Mouse (Mus musculus) MEL (cell line): Measurements from ENCODE around the gene Vps8. TPM values are rescaled to one million over a fixed set of nuclear protein-coding genes. Genes with fewer than 3 reads are reported as not detected.
A peak's percentile ranks its signal among the peaks of the same experiment; 100 is the strongest.

Source experiments
- DNase-seq: peaks from one replicate; pipeline ENCODE4 v3.0.0; 2011; ENCODE audit warnings: low read depth, low spot score
- H3K27ac ChIP-seq: 2 replicates; pipeline ENCODE4 v1.5.1; 2012; ENCODE audit warnings: low read depth, mild to moderate bottlenecking, control low read depth, low read length, moderate library complexity; ENCODE audit not compliant: control insufficient read depth
- H3K27me3 ChIP-seq, 2 experiments: fragments of 150-350 bp in 1 of 2; sonication (generic) in 1 of 2; 2 replicates each; pipeline ENCODE4 v1.6.1; 2012; ENCODE audit warnings: low read length in 2 of 2, mild to moderate bottlenecking in 2 of 2, improper control_type of control experiment in 1 of 2, moderate library complexity in 1 of 2; ENCODE audit not compliant: insufficient read depth in 2 of 2, control insufficient read depth in 1 of 2
- H3K36me3 ChIP-seq, 2 experiments: 2 replicates each; pipeline ENCODE4 v1.6.1; 2012 to 2014; ENCODE audit warnings: low read length in 2 of 2, improper control_type of control experiment in 1 of 2, inconsistent platforms in 1 of 2, mild to moderate bottlenecking in 1 of 2; ENCODE audit not compliant: insufficient read depth in 2 of 2, control insufficient read depth in 1 of 2
- H3K4me1 ChIP-seq, 2 experiments: fragments of 150-350 bp in 1 of 2; sonication (generic) in 1 of 2; 2 replicates each; pipeline ENCODE4 v1.6.1; 2012; ENCODE audit warnings: low read length in 2 of 2, improper control_type of control experiment in 1 of 2, mild to moderate bottlenecking in 1 of 2; ENCODE audit not compliant: insufficient read depth in 2 of 2, control insufficient read depth in 1 of 2
- H3K4me3 ChIP-seq, 2 experiments: fragments of 150-350 bp in 1 of 2; sonication (generic) in 1 of 2; 2 replicates each; pipeline ENCODE4 v1.5.1; 2012; ENCODE audit warnings: low read depth in 2 of 2, low read length in 2 of 2, mild to moderate bottlenecking in 2 of 2, moderate library complexity in 2 of 2, control low read depth in 1 of 2, improper control_type of control experiment in 1 of 2; ENCODE audit not compliant: control insufficient read depth in 1 of 2, insufficient read depth in 1 of 2
- H3K79me2 ChIP-seq: 2 replicates; pipeline ENCODE4 v1.6.1; 2012; ENCODE audit warnings: mild to moderate bottlenecking, low read length, moderate library complexity; ENCODE audit not compliant: control insufficient read depth, poor library complexity, insufficient read depth
- H3K9ac ChIP-seq: 2 replicates; pipeline ENCODE4 v1.6.1; 2012; ENCODE audit warnings: low read depth, mild to moderate bottlenecking, control low read depth, low read length, moderate library complexity; ENCODE audit not compliant: control insufficient read depth, poor library complexity, severe bottlenecking
- H3K9me3 ChIP-seq: fragments of 150-350 bp; sonication (generic); replicated peaks from 2 replicates; pipeline ENCODE4 v1.6.1; 2012; ENCODE audit warnings: mild to moderate bottlenecking, low read length, improper control_type of control experiment, moderate library complexity; ENCODE audit not compliant: insufficient read depth
- BHLHE40 ChIP-seq: IDR thresholded peaks from 2 replicates; pipeline ENCODE4 v1.6.1; 2012; ENCODE audit warnings: low read depth, mild to moderate bottlenecking, inconsistent platforms, low read length, improper control_type of control experiment, borderline replicate concordance
- CHD1 ChIP-seq: IDR thresholded peaks from 2 replicates; pipeline ENCODE4 v1.6.1; 2012; ENCODE audit warnings: low read depth, mild to moderate bottlenecking, inconsistent platforms, low read length, improper control_type of control experiment
- CHD2 ChIP-seq: IDR thresholded peaks from 2 replicates; pipeline ENCODE4 v1.6.1; 2011; ENCODE audit warnings: low read length, improper control_type of control experiment
- CTCF ChIP-seq, 3 experiments: IDR thresholded peaks in 2 of 3; conservative IDR thresholded peaks in 1 of 3; 2 replicates each; pipeline ENCODE4 v1.5.1; 2011 to 2012; ENCODE audit warnings: low read length in 3 of 3, low read depth in 2 of 3, mild to moderate bottlenecking in 2 of 3, improper control_type of control experiment in 1 of 3, inconsistent platforms in 1 of 3, mixed read lengths in 1 of 3, moderate library complexity in 1 of 3; ENCODE audit not compliant: control insufficient read depth in 1 of 3, insufficient read depth in 1 of 3, poor library complexity in 1 of 3, severe bottlenecking in 1 of 3
- ELF1 ChIP-seq: IDR thresholded peaks from 2 replicates; pipeline ENCODE4 v1.6.1; 2014; ENCODE audit warnings: low read depth, mild to moderate bottlenecking, inconsistent platforms, low read length, improper control_type of control experiment, moderate library complexity
- EP300 ChIP-seq, 2 experiments: IDR thresholded peaks; 2 replicates each; pipeline ENCODE4 v1.6.1; 2011; ENCODE audit warnings: improper control_type of control experiment in 2 of 2, low read length in 2 of 2, low read depth in 1 of 2, mild to moderate bottlenecking in 1 of 2
- ETS1 ChIP-seq: IDR thresholded peaks from 2 replicates; pipeline ENCODE4 v1.6.1; 2012; ENCODE audit warnings: low read depth, mild to moderate bottlenecking, inconsistent platforms, low read length, improper control_type of control experiment, moderate library complexity
- GABPA ChIP-seq: IDR thresholded peaks from 2 replicates; pipeline ENCODE4 v1.6.1; 2012; ENCODE audit warnings: low read depth, mild to moderate bottlenecking, inconsistent platforms, low read length, improper control_type of control experiment, moderate library complexity
- HCFC1 ChIP-seq: IDR thresholded peaks from 2 replicates; pipeline ENCODE4 v1.6.1; 2012; ENCODE audit warnings: low read depth, mild to moderate bottlenecking, inconsistent platforms, low read length, improper control_type of control experiment, moderate library complexity
- KAT2A ChIP-seq: conservative IDR thresholded peaks from 2 replicates; pipeline ENCODE4 v1.6.1; 2012; ENCODE audit warnings: low read depth, low read length, improper control_type of control experiment, inconsistent platforms
- MAFK ChIP-seq: IDR thresholded peaks from 2 replicates; pipeline ENCODE4 v1.6.1; 2011; ENCODE audit warnings: low read depth, mild to moderate bottlenecking, low read length, improper control_type of control experiment, borderline replicate concordance
- MAZ ChIP-seq: IDR thresholded peaks from 2 replicates; pipeline ENCODE4 v1.6.1; 2012; ENCODE audit warnings: low read depth, mild to moderate bottlenecking, inconsistent platforms, low read length, improper control_type of control experiment
- MYB ChIP-seq: IDR thresholded peaks from 2 replicates; pipeline ENCODE4 v1.6.1; 2011; ENCODE audit warnings: mild to moderate bottlenecking, low read depth, low read length, improper control_type of control experiment
- MYC ChIP-seq: IDR thresholded peaks from 2 replicates; pipeline ENCODE4 v1.6.1; 2011; ENCODE audit warnings: low read depth, mild to moderate bottlenecking, low read length, improper control_type of control experiment, moderate library complexity
- NELFE ChIP-seq: IDR thresholded peaks from 2 replicates; pipeline ENCODE4 v1.6.1; 2011; ENCODE audit warnings: low read depth, low read length, improper control_type of control experiment
- POLR2A ChIP-seq, 2 experiments: IDR thresholded peaks; 2 replicates each; pipeline ENCODE4 v1.6.1; 2011 to 2012; ENCODE audit warnings: low read length in 2 of 2, mild to moderate bottlenecking in 2 of 2, control low read depth in 1 of 2, improper control_type of control experiment in 1 of 2, low read depth in 1 of 2, moderate library complexity in 1 of 2; ENCODE audit not compliant: control insufficient read depth in 1 of 2, insufficient read depth in 1 of 2, poor library complexity in 1 of 2
- POLR2AphosphoS2 ChIP-seq: IDR thresholded peaks from 2 replicates; pipeline ENCODE4 v1.6.1; 2011; ENCODE audit warnings: low read length, improper control_type of control experiment
- POLR2AphosphoS5 ChIP-seq: IDR thresholded peaks from 2 replicates; pipeline ENCODE4 v1.6.1; 2012; ENCODE audit warnings: low read depth, borderline replicate concordance, mild to moderate bottlenecking, inconsistent platforms, low read length, moderate library complexity, mixed read lengths
- RAD21 ChIP-seq: IDR thresholded peaks from 2 replicates; pipeline ENCODE4 v1.6.1; 2011; ENCODE audit warnings: mild to moderate bottlenecking, low read depth, low read length, improper control_type of control experiment
- SIN3A ChIP-seq: IDR thresholded peaks from 2 replicates; pipeline ENCODE4 v1.6.1; 2012; ENCODE audit warnings: low read length, improper control_type of control experiment, inconsistent platforms
- TAL1 ChIP-seq: IDR thresholded peaks from 2 replicates; pipeline ENCODE4 v1.6.1; 2012; ENCODE audit warnings: mild to moderate bottlenecking, inconsistent platforms, low read length, moderate library complexity, mixed read lengths
- TBP ChIP-seq: IDR thresholded peaks from 2 replicates; pipeline ENCODE4 v1.8.0; 2011; ENCODE audit warnings: low read depth, low read length, improper control_type of control experiment
- TCF12 ChIP-seq: IDR thresholded peaks from 2 replicates; pipeline ENCODE4 v1.6.1; 2014; ENCODE audit warnings: low read depth, mild to moderate bottlenecking, inconsistent platforms, low read length, improper control_type of control experiment, moderate library complexity
- UBTF ChIP-seq: IDR thresholded peaks from 2 replicates; pipeline ENCODE4 v1.6.1; 2012; ENCODE audit warnings: low read depth, mild to moderate bottlenecking, inconsistent platforms, low read length, improper control_type of control experiment, moderate library complexity, borderline replicate concordance; ENCODE audit not compliant: insufficient read depth
- USF1 ChIP-seq: IDR thresholded peaks from 2 replicates; pipeline ENCODE4 v1.6.1; 2014; ENCODE audit warnings: low read depth, mild to moderate bottlenecking, inconsistent platforms, low read length, improper control_type of control experiment, moderate library complexity
- USF2 ChIP-seq, 2 experiments: IDR thresholded peaks; 2 replicates each; pipeline ENCODE4 v1.6.1; 2011 to 2012; ENCODE audit warnings: improper control_type of control experiment in 2 of 2, low read length in 2 of 2, borderline replicate concordance in 1 of 2, inconsistent platforms in 1 of 2, low read depth in 1 of 2, mild to moderate bottlenecking in 1 of 2; ENCODE audit not compliant: insufficient read depth in 1 of 2
- ZMIZ1 ChIP-seq: IDR thresholded peaks from 2 replicates; pipeline ENCODE4 v1.6.1; 2012; ENCODE audit warnings: low read depth, mild to moderate bottlenecking, inconsistent platforms, low read length, improper control_type of control experiment, moderate library complexity
- polyA plus RNA-seq, 2 experiments: library from polyadenylated mRNA; stranded (reverse) in 1 of 2; unstranded in 1 of 2; fragments of >175 nt in 1 of 2; fragments of >200 nt in 1 of 2; gene quantifications; 2 replicates each; pipeline versions ENCODE4 v1.2.1 to v1.2.4; 2012; ENCODE audit warnings: low replicate concordance in 2 of 2, low read depth in 1 of 2; ENCODE audit not compliant: insufficient read length in 2 of 2, insufficient read depth in 1 of 2, missing spikeins in 1 of 2
- total RNA-seq: library from RNA; depleted of rRNA; stranded (reverse); fragments of 300-350 nt; gene quantifications from 2 replicates; pipeline ENCODE4 v1.2.3, GENCODE M21; 2012

The Vps8 gene
- total and polyA plus RNA-seq, 3 experiments, result 10.5 to 14.0 TPM; not detected in 1

GRCm38 (mm10) chr16:21470416-21470815 is 47.5 kb downstream of the Vps8 start:
- Histone ChIP-seq H3K27me3 (no peaks in the 10 kb centered on the region), H3K9me3 (no peaks in the 10 kb centered on the region), H3K4me3 (no peak overlapping the region), H3K79me2 (no peaks in the 10 kb centered on the region), H3K36me3 (no peaks in the 10 kb centered on the region; a peak in 1 of 4 replicates)
- DNase-seq, result peak; percentile 40
- TF ChIP-seq NELFE (no peak), USF1 (no peak), MYC (no peak), CTCF (IDR thresholded peaks at IDR 0.05 in 2 of 3, conservative IDR thresholded peaks at IDR 0.05 in 1 of 3; ENCODE audit: control insufficient read depth in 1 of 3, insufficient read depth in 1 of 3, low read depth in 2 of 3, low read length in 3 of 3, poor library complexity in 1 of 3, severe bottlenecking in 1 of 3) (peak; percentile 60 to 89 (median 67)), GABPA (no peak), RAD21 (peak; percentile 6)
- TF ChIP-seq, all 39 proteins: peak for 2
- no peaks in the 10 kb centered on the region for H3K4me1 ChIP-seq
- H3K27ac ChIP-seq, result no peak overlapping the region
- H3K9ac ChIP-seq, result no peak overlapping the region

- Histone ChIP-seq H3K4me3 (no peak overlapping the region), H3K27me3 (no peaks in the 10 kb centered on the region), H3K9ac (no peak overlapping the region), H3K9me3 (no peaks in the 10 kb centered on the region), H3K4me1 (no peaks in the 10 kb centered on the region), H3K36me3 (no peaks in the 10 kb centered on the region; a peak in 1 of 4 replicates), H3K27ac (no peak overlapping the region), H3K79me2 (no peaks in the 10 kb centered on the region)
- DNase-seq, result no peak
- TF ChIP-seq NELFE (no peak), ELF1 (no peak), SIN3A (no peak), POLR2AphosphoS2 (no peak), ZMIZ1 (no peak), KAT2A (no peak), ETS1 (no peak), GABPA (no peak)
Observed at GRCm38 (mm10) chr16:21477074-21477473, 54.2 kb downstream of the Vps8 start.

GRCm38 (mm10) chr16:21478376-21478775 is 55.5 kb downstream of the Vps8 start:
- DNase-seq, result no peak
- Histone ChIP-seq H3K9me3 (no peaks in the 10 kb centered on the region), H3K27me3 (no peaks in the 10 kb centered on the region), H3K36me3 (no peaks in the 10 kb centered on the region; a peak in 1 of 4 replicates), H3K9ac (no peak overlapping the region), H3K79me2 (no peaks in the 10 kb centered on the region), H3K4me1 (no peaks in the 10 kb centered on the region), H3K4me3 (no peak overlapping the region), H3K27ac (no peak overlapping the region)
- no peak for TF ChIP-seq USF2 (IDR thresholded peaks at IDR 0.05; ENCODE audit: borderline replicate concordance in 1 of 2, insufficient read depth in 1 of 2, low read depth in 1 of 2, low read length in 2 of 2)
- no peak for TF ChIP-seq UBTF
- no peak for TF ChIP-seq MAFK
- TF ChIP-seq POLR2AphosphoS5, result no peak
- no peak for TF ChIP-seq MAZ
- TF ChIP-seq CHD1, result no peak
- no peak for TF ChIP-seq ELF1
- TF ChIP-seq BHLHE40, result no peak
- no peak for TF ChIP-seq ETS1
- TF ChIP-seq ZMIZ1, result no peak
- no peak for TF ChIP-seq TAL1
- no peak for TF ChIP-seq GABPA
- no peak for TF ChIP-seq POLR2A (IDR thresholded peaks at IDR 0.05; ENCODE audit: control insufficient read depth in 1 of 2, insufficient read depth in 1 of 2, low read depth in 1 of 2, low read length in 2 of 2, poor library complexity in 1 of 2)
- no peak for TF ChIP-seq EP300 (IDR thresholded peaks at IDR 0.05; ENCODE audit: low read depth in 1 of 2, low read length in 2 of 2)
- TF ChIP-seq TBP, result no peak
- no peak for TF ChIP-seq CHD2
- TF ChIP-seq TCF12, result no peak
- no peak for TF ChIP-seq MYB
- no peak for TF ChIP-seq HCFC1
